Mouse (Mus musculus): ENCODE measurements around the gene Gm1979. TPM values are rescaled to one million over a fixed set of nuclear protein-coding genes. Genes with fewer than 3 reads are reported as not detected.
"Not testable (repeated sequence)": the region's sequence is repeated elsewhere in the genome, so short reads cannot be mapped to it uniquely, and the experiment has no call there.

The Gm1979 gene
- under 1 TPM in 1 of 2 experiments, not detected in 1; 0.38 TPM for total RNA-seq (2021)
- long read RNA-seq, experiment 1, result 0 reads
- long read RNA-seq, experiment 2, result 0 reads

- not testable (repeated sequence) for H3K27ac ChIP-seq; H3K4me3 ChIP-seq; DNase-seq (ENCODE audit: low spot score in 2 of 2)
Measured at GRCm38 (mm10) chr5:26004698-26005097, at the start of gene Gm1979. Gene Gm1979 (minus strand): TSS chr5:26004798.

GRCm38 (mm10) chr5:26039458-26039857, 34.9 kb upstream of the Gm1979 start, which contains the start of gene Speer4a:
Gene Speer4a (minus strand): TSS chr5:26039558.
- not testable (repeated sequence) for DNase-seq (ENCODE audit: low spot score in 2 of 2); H3K4me3 ChIP-seq; H3K27ac ChIP-seq

GRCm38 (mm10) chr5:26022816-26023215, 18.2 kb upstream of the Gm1979 start, which contains the start of gene Gm5862:
Gene Gm5862 (minus strand): TSS chr5:26022916.
- DNase-seq (ENCODE audit: low spot score in 2 of 2); H3K4me3 ChIP-seq; H3K27ac ChIP-seq: not testable (repeated sequence)

- not testable (repeated sequence) for H3K27ac ChIP-seq; DNase-seq (ENCODE audit: low spot score in 2 of 2); H3K4me3 ChIP-seq
Measured at GRCm38 (mm10) chr5:26007697-26008096, 3.1 kb upstream of the Gm1979 start.

- DNase-seq (ENCODE audit: low spot score in 2 of 2), result peak in 1 of 2 experiments; percentile 13
- peak; percentile 30; the same call in 1 of the 2 replicates for TF ChIP-seq CTCF (conservative IDR thresholded peaks at IDR 0.05)
Measured at GRCm38 (mm10) chr5:26006937-26007695, 2.5 kb upstream of the Gm1979 start.

GRCm38 (mm10) chr5:25988550-25988949, 16.0 kb downstream of the Gm1979 start, which contains the start of gene Gm21698:
Gene Gm21698 (minus strand): TSS chr5:25988650.
- H3K27ac ChIP-seq; H3K4me3 ChIP-seq; DNase-seq (ENCODE audit: low spot score in 2 of 2): not testable (repeated sequence)

More at GRCm38 (mm10) chr5:26006937-26007695, 2.5 kb upstream of the Gm1979 start:
- Histone ChIP-seq H3K4me3 (peak overlapping the region; percentile 45), H3K27ac (peak overlapping the region; percentile 60; the same call in 1 of the 2 replicates)

- DNase-seq (ENCODE audit: low spot score in 2 of 2); H3K27ac ChIP-seq; H3K4me3 ChIP-seq: not testable (repeated sequence)
Measured at GRCm38 (mm10) chr5:25972563-25972962, 32.0 kb downstream of the Gm1979 start, which contains the start of gene Gm21680. Gene Gm21680 (minus strand): TSS chr5:25972663.

- DNase-seq (ENCODE audit: low spot score in 2 of 2); H3K27ac ChIP-seq; H3K4me3 ChIP-seq: not testable (repeated sequence)
Measured at GRCm38 (mm10) chr5:25957050-25957449, 47.5 kb downstream of the Gm1979 start.

GRCm38 (mm10) chr5:25956611-25957010, 48.0 kb downstream of the Gm1979 start:
- H3K4me3 ChIP-seq; H3K27ac ChIP-seq; DNase-seq (ENCODE audit: low spot score in 2 of 2): not testable (repeated sequence)

GRCm38 (mm10) chr5:25954317-25954716, 50.3 kb downstream of the Gm1979 start, which contains the start of gene Gm21671:
Gene Gm21671 (minus strand): TSS chr5:25954417.
- DNase-seq (ENCODE audit: low spot score in 2 of 2); H3K27ac ChIP-seq; H3K4me3 ChIP-seq: not testable (repeated sequence)

Other genes starting within 250 kb of the Gm1979 start
- 100 to 1,000 TPM; 136 to 139 TPM for gene Actr3b, start 244.8 kb downstream of the Gm1979 start, total RNA-seq (2021)
- gene Gm21663, start 62.4 kb downstream of the Gm1979 start, total RNA-seq (2021), result not detected
- not detected for gene Gm21671, start 50.4 kb downstream of the Gm1979 start, total RNA-seq (2021)
- gene Gm21680, start 32.1 kb downstream of the Gm1979 start, total RNA-seq (2021), result not detected
- not detected for gene Gm21698, start 16.1 kb downstream of the Gm1979 start, total RNA-seq (2021)
- gene Gm5862, start 18.1 kb upstream of the Gm1979 start, total RNA-seq (2021), result not detected
- gene Speer4a, start 34.8 kb upstream of the Gm1979 start, total RNA-seq (2021), result not detected
- not detected for gene Gm7347, start 53.8 kb upstream of the Gm1979 start, total RNA-seq (2021)
- gene Gm10471, start 84.5 kb upstream of the Gm1979 start, total RNA-seq (2021), result not detected
- gene 5031410I06Rik, start 100.6 kb upstream of the Gm1979 start, total RNA-seq (2021), result not detected
- gene Gm10220, start 116.6 kb upstream of the Gm1979 start, total RNA-seq (2021), result not detected